Mouse (Mus musculus) hindbrain, embryonic 16.5 days (tissue): Measurements from ENCODE around the gene Dpm3. TPM values are rescaled to one million over a fixed set of nuclear protein-coding genes. Genes with fewer than 3 reads are reported as not detected.

Source experiments
- ATAC-seq: fragments of 200-750 bp; cut with Nextera tagmentation; 2 replicates; pipeline ENCODE4 v1.8.0; 2017; ENCODE audit warnings: moderate TSS enrichment, moderate library complexity
- H3K27ac ChIP-seq: fragments of 300-500 bp; sonication (generic); 2 replicates; pipeline ENCODE4 v1.5.1; 2014; ENCODE audit warnings: low read depth, mild to moderate bottlenecking, control low read depth, low read length, moderate library complexity
- H3K27me3 ChIP-seq: fragments of 300-500 bp; sonication (generic); replicated peaks from 2 replicates; pipeline ENCODE4 v1.6.1; 2014; ENCODE audit warnings: low read length; ENCODE audit not compliant: control insufficient read depth, insufficient read depth
- H3K36me3 ChIP-seq: fragments of 300-500 bp; sonication (generic); 2 replicates; pipeline ENCODE4 v1.6.1; 2014; ENCODE audit warnings: mild to moderate bottlenecking, low read length, moderate library complexity, mixed read lengths; ENCODE audit not compliant: control insufficient read depth, insufficient read depth
- H3K4me1 ChIP-seq: fragments of 300-500 bp; sonication (generic); 2 replicates; pipeline ENCODE4 v1.6.1; 2014; ENCODE audit warnings: low read depth, low read length; ENCODE audit not compliant: control insufficient read depth, insufficient read depth
- H3K4me2 ChIP-seq: fragments of 300-500 bp; sonication (generic); 2 replicates; pipeline ENCODE4 v1.6.1; 2014; ENCODE audit warnings: mild to moderate bottlenecking, low read length, control low read depth, moderate library complexity
- H3K4me3 ChIP-seq: fragments of 300-500 bp; sonication (generic); 2 replicates; pipeline ENCODE4 v1.5.1; 2014; ENCODE audit warnings: mild to moderate bottlenecking, low read length, control low read depth, moderate library complexity
- H3K9ac ChIP-seq: fragments of 300-500 bp; sonication (generic); 2 replicates; pipeline ENCODE4 v1.6.1; 2014; ENCODE audit warnings: low read depth, mild to moderate bottlenecking, control low read depth, low read length, moderate library complexity
- H3K9me3 ChIP-seq: fragments of 300-500 bp; sonication (generic); 2 replicates; pipeline ENCODE4 v1.6.1; 2014; ENCODE audit warnings: mild to moderate bottlenecking, low read length, moderate library complexity; ENCODE audit not compliant: control insufficient read depth
- WGBS: fragments of 180-500 bp; shearing (Covaris S2); extraction: QIAGEN DNeasy Blood & Tissue Kit; methylation state at CpG from one replicate; pipeline ENCODE4 v1.1.7; 2014; 5-methylcytosine and 5-hydroxymethylcytosine counted together
- polyA plus RNA-seq: library from polyadenylated mRNA; unstranded; fragments of >200 nt; fragmentation: Nextera tagmentation; extraction: Ambion mirVana; gene quantifications from 2 replicates; pipeline ENCODE4 v1.2.1, GENCODE M21; 2015

The Dpm3 gene
- polyA plus RNA-seq, 1 experiment from 2014 or later = 79.8 TPM

GRCm38 (mm10) chr3:89250435-89251040, 8.6 kb upstream of the Dpm3 start:
- WGBS = 26% methylated on average over 7 of the region's 7 CpGs
- no peak overlapping the region for H3K9ac ChIP-seq
- H3K4me3 ChIP-seq = no peak overlapping the region
- no peaks in the 10 kb centered on the region for H3K9me3 ChIP-seq
- no peak overlapping the region for H3K27ac ChIP-seq
- H3K4me1 ChIP-seq = peaks cover 18% of the 10 kb centered on the region
- ATAC-seq = no peak
- no peak overlapping the region for H3K4me2 ChIP-seq
- no peaks in the 10 kb centered on the region for H3K27me3 ChIP-seq
- no peaks in the 10 kb centered on the region for H3K36me3 ChIP-seq

DNA sequence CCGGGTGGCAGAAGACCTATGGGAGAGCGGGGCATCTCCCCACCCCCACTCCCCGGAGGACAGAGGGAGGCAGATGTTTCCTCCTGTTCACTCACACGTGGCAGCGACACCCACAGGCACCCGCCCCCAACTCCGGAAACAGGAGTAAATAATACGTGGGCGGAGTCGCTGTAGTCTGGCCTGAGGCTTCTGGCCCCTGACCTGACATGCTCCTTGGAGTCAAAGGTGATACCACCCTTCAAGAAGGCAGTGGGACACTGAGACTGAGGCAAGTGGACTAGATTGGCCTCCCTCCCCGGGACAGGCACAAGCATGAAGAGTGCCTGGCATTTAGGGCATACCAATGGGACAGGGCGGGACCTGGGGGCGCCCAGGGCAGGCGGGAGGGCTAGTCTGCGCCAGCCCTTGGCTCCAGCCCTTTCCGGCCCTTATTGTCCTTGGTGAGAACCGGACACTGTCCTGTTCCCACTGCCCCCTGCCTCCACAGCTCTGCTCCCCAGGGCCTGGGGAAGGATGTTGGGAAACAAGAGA, 7.7 kb upstream of the Dpm3 start:
- Histone ChIP-seq H3K4me3 (0 out of 2 replicates have a peak overlapping the region, but pooled peaks have one; percentile 2), H3K4me2 (peak overlapping the region; percentile 29), H3K36me3 (no peaks in the 10 kb centered on the region), H3K27ac (0 out of 2 replicates have a peak overlapping the region, but pooled peaks have one; percentile 15), H3K9ac (peak overlapping the region; percentile 1; the same call in 1 of the 2 replicates), H3K27me3 (no peaks in the 10 kb centered on the region), H3K4me1 (peaks cover 16% of the 10 kb centered on the region), H3K9me3 (no peaks in the 10 kb centered on the region)
- 0 out of 2 replicates have a peak, but pooled peaks have one; percentile 8 for ATAC-seq
- WGBS = 7% methylated on average over 17 of the region's 17 CpGs

DNA sequence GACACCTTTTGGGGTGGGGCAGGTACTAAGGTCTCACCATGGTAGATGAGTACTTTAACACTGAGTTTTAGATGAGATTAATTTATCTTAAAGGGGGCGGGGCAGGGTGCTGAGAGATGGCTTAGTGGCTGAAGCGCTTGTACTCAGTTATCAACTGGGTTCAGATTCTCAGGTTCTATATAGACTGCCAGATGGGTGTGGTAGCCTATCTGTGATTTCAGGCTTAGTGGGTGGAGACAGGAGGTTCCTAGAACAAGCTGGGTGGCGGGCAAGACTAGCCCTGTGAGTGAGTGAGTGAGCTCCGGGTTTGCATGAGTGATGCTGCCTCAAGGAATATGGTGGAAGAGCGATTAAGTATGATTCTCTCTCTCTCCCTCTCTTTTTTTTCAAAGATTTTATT, 4.2 kb upstream of the Dpm3 start:
- peaks cover 8% of the 10 kb centered on the region for H3K4me1 ChIP-seq
- no peaks in the 10 kb centered on the region for H3K27me3 ChIP-seq
- H3K9ac ChIP-seq = no peak overlapping the region
- no peak overlapping the region for H3K4me3 ChIP-seq
- no peaks in the 10 kb centered on the region for H3K36me3 ChIP-seq
- 95% methylated on average over 5 of the region's 5 CpGs for WGBS
- no peak overlapping the region for H3K27ac ChIP-seq
- no peak for ATAC-seq
- H3K4me2 ChIP-seq = no peak overlapping the region
- no peaks in the 10 kb centered on the region for H3K9me3 ChIP-seq

DNA sequence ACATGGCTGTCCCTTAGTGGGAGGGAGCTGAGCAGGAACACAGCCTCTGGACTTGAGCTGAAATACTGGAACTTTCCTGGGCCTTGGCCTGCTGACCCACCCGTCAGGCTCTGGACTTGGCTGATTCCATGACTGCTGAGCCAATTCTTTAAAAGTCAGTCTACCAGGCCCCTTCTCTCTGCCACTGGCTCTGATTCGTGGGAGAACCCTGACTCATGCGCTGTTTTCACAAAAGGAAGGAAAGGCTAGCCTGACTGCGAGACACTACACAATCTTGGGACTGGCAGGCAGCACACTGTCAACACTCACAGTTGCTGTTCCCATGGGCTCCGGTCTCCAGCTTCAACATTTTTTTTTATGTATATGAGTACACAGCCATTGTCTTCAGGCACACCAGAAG, 3.0 kb upstream of the Dpm3 start:
- ATAC-seq = no peak
- Histone ChIP-seq H3K27me3 (no peaks in the 10 kb centered on the region), H3K4me3 (no peak overlapping the region), H3K9me3 (no peaks in the 10 kb centered on the region), H3K36me3 (no peaks in the 10 kb centered on the region), H3K9ac (no peak overlapping the region), H3K4me2 (no peak overlapping the region), H3K4me1 (peaks cover 5% of the 10 kb centered on the region), H3K27ac (no peak overlapping the region)
- 77% methylated on average over 5 of the region's 5 CpGs for WGBS

DNA sequence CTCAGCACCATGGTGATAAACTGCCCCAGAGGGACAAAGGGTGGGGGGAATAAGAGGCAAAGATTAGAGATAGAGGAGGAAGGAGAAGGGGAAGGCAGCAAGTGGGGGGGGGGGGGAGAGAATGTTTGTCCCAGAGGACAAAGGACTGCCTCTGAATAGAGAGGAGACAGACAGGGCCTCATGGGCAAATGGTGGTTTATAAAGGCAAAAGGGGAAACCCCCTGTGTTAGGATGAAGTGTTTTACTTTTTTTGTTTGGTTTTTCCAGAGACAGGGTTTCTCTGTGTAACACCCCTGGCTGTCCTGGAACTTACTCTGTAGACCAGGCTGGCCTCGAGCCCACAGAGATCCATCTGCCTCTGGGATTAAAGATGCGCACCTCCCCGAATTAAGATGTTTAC, 1.1 kb downstream of the Dpm3 start:
- no peak overlapping the region for H3K4me3 ChIP-seq
- H3K27me3 ChIP-seq = no peaks in the 10 kb centered on the region
- H3K36me3 ChIP-seq = no peaks in the 10 kb centered on the region
- no peaks in the 10 kb centered on the region for H3K9me3 ChIP-seq
- ATAC-seq = no peak
- WGBS = 71% methylated on average over 3 of the region's 3 CpGs
- H3K9ac ChIP-seq = no peak overlapping the region
- H3K27ac ChIP-seq = no peak overlapping the region
- H3K4me1 ChIP-seq = no peaks in the 10 kb centered on the region
- no peak overlapping the region for H3K4me2 ChIP-seq

- ATAC-seq = no peak
- Histone ChIP-seq H3K27me3 (no peaks in the 10 kb centered on the region), H3K9me3 (no peaks in the 10 kb centered on the region), H3K4me2 (no peak overlapping the region), H3K4me1 (peaks cover 13% of the 10 kb centered on the region), H3K36me3 (no peaks in the 10 kb centered on the region), H3K27ac (no peak overlapping the region), H3K4me3 (no peak overlapping the region), H3K9ac (no peak overlapping the region)
- 76% methylated on average over 10 of the region's 10 CpGs for WGBS
These were observed 3.3 kb downstream of the Dpm3 start for GRCm38 (mm10) chr3:89262417-89262816.

- H3K9me3 ChIP-seq = no peaks in the 10 kb centered on the region
- H3K4me1 ChIP-seq = peaks cover 37% of the 10 kb centered on the region
- H3K36me3 ChIP-seq = 0 out of 2 replicates have a peak, but pooled peaks cover 3% of the 10 kb centered on the region
- peak overlapping the region; percentile 83 for H3K9ac ChIP-seq
- H3K27ac ChIP-seq = peak overlapping the region; percentile 74
- peak overlapping the region; percentile 98 for H3K4me2 ChIP-seq
- peak; percentile 88 for ATAC-seq
- H3K4me3 ChIP-seq = peak overlapping the region; percentile 75
- H3K27me3 ChIP-seq = no peaks in the 10 kb centered on the region
- under 1% methylated on average over 20 of the region's 20 CpGs for WGBS
These were observed 7.3 kb downstream of the Dpm3 start for GRCm38 (mm10) chr3:89266439-89266893.

GRCm38 (mm10) chr3:89268916-89269315, 9.8 kb downstream of the Dpm3 start:
- Histone ChIP-seq H3K9ac (no peak overlapping the region; the same call in 1 of the 2 replicates), H3K4me1 (peaks cover 37% of the 10 kb centered on the region), H3K36me3 (0 out of 2 replicates have a peak, but pooled peaks cover 3% of the 10 kb centered on the region), H3K4me3 (no peak overlapping the region), H3K27ac (no peak overlapping the region), H3K4me2 (peak overlapping the region; percentile 86; the same call in 1 of the 2 replicates), H3K27me3 (no peaks in the 10 kb centered on the region), H3K9me3 (no peaks in the 10 kb centered on the region)
- no peak for ATAC-seq
- 55% methylated on average over 8 of the region's 8 CpGs for WGBS

DNA sequence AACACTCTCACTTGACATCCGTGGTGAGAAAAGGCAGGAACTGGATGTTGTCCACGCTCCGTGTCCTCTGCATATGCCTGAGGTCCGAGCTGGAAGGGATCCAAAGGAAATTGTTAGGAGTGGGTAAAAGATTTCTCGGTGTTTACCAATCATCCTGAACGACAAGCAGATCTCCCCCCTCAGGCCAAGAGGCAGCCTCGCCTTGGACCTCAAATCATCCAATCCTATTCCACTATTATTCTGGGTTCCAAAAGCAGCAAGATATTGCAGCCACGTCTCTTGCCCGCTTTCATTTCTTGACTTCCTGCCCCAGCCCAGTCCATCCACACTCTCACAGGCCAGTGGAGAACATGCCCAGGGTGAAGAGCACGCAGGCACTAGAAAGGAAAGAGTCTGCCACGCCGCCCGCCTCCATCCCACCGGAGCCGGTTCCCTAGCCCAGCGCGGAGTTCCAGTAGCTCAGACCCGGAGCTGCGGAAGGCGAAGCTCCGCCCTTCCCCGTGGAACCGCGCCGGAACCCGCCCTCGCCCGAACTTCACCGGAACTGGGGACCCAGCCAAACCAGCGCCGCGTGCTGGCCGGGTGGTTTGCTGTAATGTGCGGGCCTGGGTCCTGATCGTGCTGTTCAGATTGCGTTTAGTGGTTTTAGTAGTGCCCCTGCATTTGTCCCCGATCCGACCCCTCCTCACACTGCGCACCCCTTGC, 11.0 kb downstream of the Dpm3 start, which contains the start of gene Slc50a1:
TSS of gene Slc50a1 (minus strand) at position 520 of the 705 bp plus-strand sequence.
- peak within 1 kb of the TSS; percentile 76 for H3K27ac ChIP-seq
- WGBS = 2% methylated on average over 39 of the region's 39 CpGs
- H3K9ac ChIP-seq = peak within 1 kb of the TSS; percentile 73
- peak within 1 kb of the TSS; percentile 86 for H3K4me2 ChIP-seq
- H3K36me3 ChIP-seq = 0 out of 2 replicates have a peak, but pooled peaks cover 3% of the 10 kb centered on the region
- H3K4me3 ChIP-seq = peak within 1 kb of the TSS; percentile 51
- no peaks in the 10 kb centered on the region for H3K9me3 ChIP-seq
- H3K4me1 ChIP-seq = peaks cover 37% of the 10 kb centered on the region
- no peaks in the 10 kb centered on the region for H3K27me3 ChIP-seq
- ATAC-seq = peak; percentile 68
